Mouse (Mus musculus): ENCODE data around the gene Nploc4. TPM values are rescaled to one million over a fixed set of nuclear protein-coding genes. Genes with fewer than 3 reads are reported as not detected.

The Nploc4 gene
- polyA plus RNA-seq, 1 experiment from 2014 or later, result 45.4 TPM

DNA sequence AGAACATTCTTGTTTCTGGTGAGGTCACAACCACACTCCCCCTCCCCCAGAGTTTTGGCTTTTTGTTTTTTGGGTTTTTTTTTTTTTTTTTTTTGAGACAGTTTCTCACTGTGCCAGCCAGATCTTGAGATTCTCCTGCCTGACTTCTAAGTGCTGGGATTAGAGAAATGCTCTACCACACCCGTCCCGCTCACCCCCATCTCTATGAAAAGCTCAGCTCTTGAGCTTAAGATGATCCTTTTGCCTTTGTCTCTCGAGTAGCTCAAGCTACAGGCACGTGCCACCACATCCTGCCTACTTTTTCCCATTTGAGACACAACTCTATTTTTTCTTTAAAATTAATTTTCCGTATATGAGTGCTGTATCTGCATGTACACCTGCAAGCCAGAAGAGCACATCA, 26.9 kb upstream of the Nploc4 start:
- Histone ChIP-seq H3K4me3 (ENCODE audit: low read length) (no peak overlapping the region), H3K27me3 (ENCODE audit: control insufficient read depth, insufficient read depth, low read length) (no peaks in the 10 kb centered on the region), H3K36me3 (ENCODE audit: control insufficient read depth, insufficient read depth, low read length) (peaks cover 52% of the 10 kb centered on the region), H3K27ac (ENCODE audit: low read depth, low read length) (no peak overlapping the region), H3K4me2 (replicated peaks; ENCODE audit: low read depth, low read length) (no peak overlapping the region), H3K4me1 (ENCODE audit: control insufficient read depth, insufficient read depth, low read length) (peaks cover 16% of the 10 kb centered on the region), H3K9ac (ENCODE audit: low read depth, low read length) (no peak overlapping the region), H3K9me3 (ENCODE audit: control insufficient read depth, low read length) (no peaks in the 10 kb centered on the region)
- 90% methylated on average over 5 of the region's 5 CpGs for WGBS
- ATAC-seq (ENCODE audit: low FRiP score, low TSS enrichment), result no peak

DNA sequence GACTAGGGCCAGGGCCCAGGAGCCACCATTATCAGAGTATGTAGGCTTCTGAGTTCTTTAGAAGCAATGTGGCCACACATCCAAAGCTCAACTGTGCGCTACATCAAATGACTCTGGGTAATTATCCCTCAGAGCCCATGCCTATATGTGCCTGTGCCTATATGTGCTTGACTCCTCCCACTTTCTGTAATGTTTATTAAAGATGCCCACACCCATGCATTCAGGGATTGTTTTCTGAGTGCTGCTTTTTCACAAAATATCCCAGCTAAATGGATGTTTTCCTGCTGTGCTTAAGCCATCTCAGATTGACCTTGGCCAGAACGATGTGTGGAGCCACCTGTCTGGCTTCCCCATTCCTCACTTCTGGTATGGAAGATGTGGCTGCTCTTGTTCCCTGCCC, 26.0 kb upstream of the Nploc4 start:
- 96% methylated on average over 2 of the region's 2 CpGs for WGBS
- Histone ChIP-seq H3K4me3 (ENCODE audit: low read length) (no peak overlapping the region), H3K27me3 (ENCODE audit: control insufficient read depth, insufficient read depth, low read length) (no peaks in the 10 kb centered on the region), H3K4me1 (ENCODE audit: control insufficient read depth, insufficient read depth, low read length) (peaks cover 20% of the 10 kb centered on the region), H3K36me3 (ENCODE audit: control insufficient read depth, insufficient read depth, low read length) (peaks cover 52% of the 10 kb centered on the region), H3K27ac (ENCODE audit: low read depth, low read length) (no peak overlapping the region), H3K9ac (ENCODE audit: low read depth, low read length) (no peak overlapping the region), H3K9me3 (ENCODE audit: control insufficient read depth, low read length) (no peaks in the 10 kb centered on the region), H3K4me2 (replicated peaks; ENCODE audit: low read depth, low read length) (no peak overlapping the region)
- no peak for ATAC-seq (ENCODE audit: low FRiP score, low TSS enrichment)

DNA sequence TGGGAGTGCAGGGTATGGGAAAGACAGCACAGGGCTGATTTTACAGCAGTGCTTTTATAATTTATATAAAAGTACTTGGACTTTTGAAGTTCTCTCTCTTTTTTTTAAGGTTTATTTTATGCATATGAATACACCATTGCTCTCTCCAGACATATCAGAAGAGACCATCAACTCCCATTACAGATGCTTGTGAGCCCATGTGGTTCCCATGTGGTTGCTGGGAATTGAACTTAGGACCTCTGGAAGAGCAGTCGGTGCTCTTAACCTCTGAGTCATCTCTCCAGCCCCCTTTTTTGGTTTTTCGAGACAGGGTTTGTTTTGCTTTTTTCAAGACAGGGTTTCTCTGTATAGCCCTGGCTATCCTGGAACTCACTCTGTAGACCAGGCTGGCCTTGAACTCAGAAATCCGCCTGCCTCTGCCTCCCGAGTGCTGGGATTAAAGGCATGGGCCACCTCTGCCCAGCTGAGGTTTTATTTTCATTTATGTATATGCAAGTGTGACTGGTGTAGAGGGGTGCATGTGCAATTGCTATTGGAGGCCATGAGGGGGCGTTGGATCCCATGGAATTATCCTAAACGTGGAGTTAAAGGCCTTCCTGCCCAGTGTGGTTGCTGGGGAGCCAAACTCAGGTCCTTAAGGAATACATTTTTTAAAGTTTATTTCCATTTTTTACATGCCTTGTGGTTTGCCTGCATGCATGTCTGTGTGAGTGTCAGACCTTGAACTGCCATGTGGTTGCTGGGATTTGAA, 21.5 kb upstream of the Nploc4 start:
- no peak overlapping the region for H3K27ac ChIP-seq (ENCODE audit: low read depth, low read length)
- H3K4me2 ChIP-seq (replicated peaks; ENCODE audit: low read depth, low read length), result peak overlapping the region; percentile 93
- H3K4me3 ChIP-seq (ENCODE audit: low read length), result peak overlapping the region; percentile 86
- H3K27me3 ChIP-seq (ENCODE audit: control insufficient read depth, insufficient read depth, low read length), result no peaks in the 10 kb centered on the region
- no peak for ATAC-seq (ENCODE audit: low FRiP score, low TSS enrichment)
- H3K36me3 ChIP-seq (ENCODE audit: control insufficient read depth, insufficient read depth, low read length), result peaks cover 37% of the 10 kb centered on the region
- WGBS, result 75% methylated on average over 6 of the region's 6 CpGs
- peaks cover 10% of the 10 kb centered on the region; the same call in 1 of the 2 replicates for H3K4me1 ChIP-seq (ENCODE audit: control insufficient read depth, insufficient read depth, low read length)
- no peaks in the 10 kb centered on the region for H3K9me3 ChIP-seq (ENCODE audit: control insufficient read depth, low read length)
- peak overlapping the region; percentile 89 for H3K9ac ChIP-seq (ENCODE audit: low read depth, low read length)

DNA sequence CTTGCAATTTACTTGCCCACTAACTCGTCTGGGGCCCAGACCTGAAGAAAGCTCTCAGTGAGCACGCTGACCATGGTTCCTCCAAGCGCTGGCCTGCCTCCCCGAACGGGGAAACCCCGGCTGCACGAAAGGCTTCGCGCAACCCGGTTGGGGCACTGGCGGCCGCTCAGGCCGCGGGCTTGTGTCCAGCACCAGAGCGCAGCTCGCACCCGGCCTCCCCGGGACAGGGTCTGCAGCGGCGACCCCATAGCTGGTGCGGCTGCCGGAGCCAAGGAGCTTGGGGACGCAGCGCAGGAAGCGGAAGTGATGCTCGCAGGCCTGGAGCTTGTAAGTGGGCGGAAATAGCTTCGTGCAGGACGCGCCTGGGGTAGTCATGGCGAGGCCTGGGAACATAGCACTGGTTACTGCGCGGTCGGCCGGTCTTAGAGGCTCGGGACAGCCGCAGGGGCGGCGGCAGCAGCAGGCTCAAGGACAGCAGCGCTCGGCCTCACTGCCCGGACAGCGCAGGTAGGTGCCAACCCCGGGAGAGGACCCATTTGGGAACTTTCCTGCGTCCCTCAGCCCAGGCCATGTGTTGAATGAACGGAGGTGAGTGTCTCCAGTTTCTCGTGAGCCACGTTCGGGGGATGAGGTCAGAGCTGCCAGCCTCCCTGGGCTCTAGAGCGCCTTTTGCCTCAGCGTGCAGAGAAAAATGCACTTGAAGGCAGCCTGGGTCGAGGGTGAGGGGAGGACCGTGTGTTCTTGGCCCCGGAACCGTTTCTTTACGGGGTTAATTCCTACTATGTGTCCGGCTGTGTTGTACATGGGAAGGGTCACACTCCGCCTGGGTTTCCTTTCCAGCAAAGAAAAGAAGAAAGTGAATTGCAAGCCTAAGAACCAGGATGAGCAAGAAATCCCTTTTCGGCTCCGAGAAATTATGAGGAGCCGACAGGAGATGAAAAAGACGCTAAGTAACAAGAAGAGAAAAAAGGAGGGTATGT, 20.6 kb upstream of the Nploc4 start, which contains the start of the genes Oxld1 and Ccdc137:
Gene Oxld1, minus strand, starts transcription at position 297 of the 980 bp plus-strand sequence.
Gene Ccdc137, plus strand, starts transcription at position 344 of the 980 bp plus-strand sequence.
- ATAC-seq (ENCODE audit: low FRiP score, low TSS enrichment), result peak; percentile 89
- Histone ChIP-seq H3K9ac (ENCODE audit: low read depth, low read length) (peak within 1 kb of the TSS; percentile 89), H3K4me3 (ENCODE audit: low read length) (peak within 1 kb of the TSS; percentile 86), H3K4me1 (ENCODE audit: control insufficient read depth, insufficient read depth, low read length) (peaks cover 10% of the 10 kb centered on the region; the same call in 1 of the 2 replicates), H3K27ac (ENCODE audit: low read depth, low read length) (peak within 1 kb of the TSS; percentile 68), H3K9me3 (ENCODE audit: control insufficient read depth, low read length) (no peaks in the 10 kb centered on the region), H3K36me3 (ENCODE audit: control insufficient read depth, insufficient read depth, low read length) (peaks cover 30% of the 10 kb centered on the region), H3K4me2 (replicated peaks; ENCODE audit: low read depth, low read length) (peak within 1 kb of the TSS; percentile 93), H3K27me3 (ENCODE audit: control insufficient read depth, insufficient read depth, low read length) (no peaks in the 10 kb centered on the region)
- 4% methylated on average over 61 of the region's 62 CpGs for WGBS

DNA sequence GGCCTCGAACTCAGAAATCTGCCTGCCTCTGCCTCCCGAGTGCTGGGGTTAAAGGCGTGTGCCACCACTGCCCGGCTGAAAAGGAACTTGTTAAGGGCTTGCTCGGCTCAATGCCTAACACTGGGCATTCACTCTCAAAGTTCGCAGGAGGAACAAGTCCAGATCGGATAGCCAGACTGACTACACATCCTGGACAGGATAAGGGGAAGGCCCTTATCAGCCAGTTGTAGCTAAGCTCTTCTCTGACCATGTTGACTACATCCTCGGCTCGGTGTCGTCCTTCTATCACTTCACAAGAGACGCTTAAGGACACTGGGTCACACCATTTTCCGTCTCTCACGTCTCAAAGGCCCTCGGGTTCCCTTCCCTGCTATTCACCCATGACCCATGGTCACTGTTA, 19.9 kb upstream of the Nploc4 start:
- H3K27ac ChIP-seq (ENCODE audit: low read depth, low read length), result peak overlapping the region; percentile 68; the same call in 1 of the 2 replicates
- no peaks in the 10 kb centered on the region for H3K27me3 ChIP-seq (ENCODE audit: control insufficient read depth, insufficient read depth, low read length)
- peak overlapping the region; percentile 86 for H3K4me3 ChIP-seq (ENCODE audit: low read length)
- 0 out of 2 replicates have a peak, but pooled peaks have one; percentile 8 for ATAC-seq (ENCODE audit: low FRiP score, low TSS enrichment)
- H3K36me3 ChIP-seq (ENCODE audit: control insufficient read depth, insufficient read depth, low read length), result peaks cover 27% of the 10 kb centered on the region
- peaks cover 10% of the 10 kb centered on the region; the same call in 1 of the 2 replicates for H3K4me1 ChIP-seq (ENCODE audit: control insufficient read depth, insufficient read depth, low read length)
- peak overlapping the region; percentile 89 for H3K9ac ChIP-seq (ENCODE audit: low read depth, low read length)
- H3K9me3 ChIP-seq (ENCODE audit: control insufficient read depth, low read length), result no peaks in the 10 kb centered on the region
- WGBS, result 32% methylated on average over 14 of the region's 14 CpGs
- H3K4me2 ChIP-seq (replicated peaks; ENCODE audit: low read depth, low read length), result peak overlapping the region; percentile 93

DNA sequence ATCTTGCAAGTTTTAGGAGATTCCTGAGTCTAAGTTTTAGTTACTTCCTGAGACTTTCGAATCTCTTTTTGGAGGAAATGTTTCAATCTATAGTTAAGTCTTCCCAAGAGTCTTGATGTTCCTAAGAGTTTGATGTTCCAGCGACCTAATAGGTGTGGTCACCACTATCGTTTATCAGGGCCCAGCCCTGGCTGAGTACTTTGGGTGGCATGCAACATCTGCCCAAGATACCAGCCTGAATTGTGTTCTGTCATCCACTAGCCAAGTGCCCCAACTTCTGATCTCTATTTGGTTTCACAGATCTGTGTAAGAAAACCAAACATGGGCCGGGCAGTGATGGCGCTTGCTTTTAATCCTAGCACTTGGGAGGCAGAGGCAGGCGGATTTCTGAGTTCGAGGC, 17.9 kb upstream of the Nploc4 start:
- H3K27ac ChIP-seq (ENCODE audit: low read depth, low read length), result no peak overlapping the region
- H3K4me2 ChIP-seq (replicated peaks; ENCODE audit: low read depth, low read length), result no peak overlapping the region
- H3K9me3 ChIP-seq (ENCODE audit: control insufficient read depth, low read length), result no peaks in the 10 kb centered on the region
- 92% methylated on average over 7 of the region's 7 CpGs for WGBS
- H3K36me3 ChIP-seq (ENCODE audit: control insufficient read depth, insufficient read depth, low read length), result peaks cover 9% of the 10 kb centered on the region
- no peak for ATAC-seq (ENCODE audit: low FRiP score, low TSS enrichment)
- peaks cover 10% of the 10 kb centered on the region; the same call in 1 of the 2 replicates for H3K4me1 ChIP-seq (ENCODE audit: control insufficient read depth, insufficient read depth, low read length)
- no peaks in the 10 kb centered on the region for H3K27me3 ChIP-seq (ENCODE audit: control insufficient read depth, insufficient read depth, low read length)
- no peak overlapping the region for H3K9ac ChIP-seq (ENCODE audit: low read depth, low read length)
- H3K4me3 ChIP-seq (ENCODE audit: low read length), result no peak overlapping the region

DNA sequence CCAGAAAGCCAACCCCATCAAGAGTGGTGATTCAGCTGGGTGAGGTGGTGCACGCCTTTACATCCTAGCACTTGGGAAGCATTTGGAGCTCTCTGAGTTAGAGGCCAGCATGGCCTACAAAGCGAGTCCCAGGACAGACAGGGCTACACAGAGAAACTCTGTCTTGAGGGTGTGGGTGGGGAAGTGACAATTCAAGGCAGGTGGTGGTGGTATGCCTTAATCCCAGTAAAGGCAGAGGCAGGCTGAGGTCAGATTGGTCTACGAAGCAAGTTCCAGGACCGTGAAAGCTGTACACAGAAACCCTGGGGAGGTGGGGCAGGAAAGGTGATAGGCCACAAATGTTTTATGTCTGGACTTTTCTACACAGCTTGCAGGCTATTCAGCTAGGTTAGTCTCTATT, 17.5 kb upstream of the Nploc4 start:
- peaks cover 7% of the 10 kb centered on the region for H3K36me3 ChIP-seq (ENCODE audit: control insufficient read depth, insufficient read depth, low read length)
- no peak overlapping the region for H3K9ac ChIP-seq (ENCODE audit: low read depth, low read length)
- no peak overlapping the region for H3K27ac ChIP-seq (ENCODE audit: low read depth, low read length)
- WGBS, result 90% methylated on average over 4 of the region's 4 CpGs
- no peak overlapping the region for H3K4me2 ChIP-seq (replicated peaks; ENCODE audit: low read depth, low read length)
- no peak overlapping the region for H3K4me3 ChIP-seq (ENCODE audit: low read length)
- H3K27me3 ChIP-seq (ENCODE audit: control insufficient read depth, insufficient read depth, low read length), result no peaks in the 10 kb centered on the region
- no peak for ATAC-seq (ENCODE audit: low FRiP score, low TSS enrichment)
- H3K9me3 ChIP-seq (ENCODE audit: control insufficient read depth, low read length), result no peaks in the 10 kb centered on the region
- H3K4me1 ChIP-seq (ENCODE audit: control insufficient read depth, insufficient read depth, low read length), result peaks cover 10% of the 10 kb centered on the region; the same call in 1 of the 2 replicates

DNA sequence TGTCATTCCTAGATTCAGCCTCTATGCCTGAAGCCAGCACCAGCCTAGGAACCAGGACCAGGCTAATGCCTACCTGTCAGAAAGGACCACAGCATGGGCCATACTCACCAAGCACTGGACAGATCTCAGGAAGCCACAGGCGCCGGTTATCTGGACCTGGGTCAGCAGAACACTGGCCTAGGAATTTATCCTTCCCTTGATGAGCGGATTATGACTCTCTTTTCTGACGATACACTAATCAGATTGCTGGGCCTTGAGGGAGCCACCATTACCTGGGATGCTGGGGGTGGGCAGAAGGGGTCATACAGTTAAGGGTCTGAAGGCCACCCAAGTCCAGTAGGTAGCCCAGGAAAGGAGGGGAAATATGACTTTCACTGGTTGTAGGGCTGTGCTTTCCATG, 15.8 kb upstream of the Nploc4 start, which contains the start of gene Pde6g:
Gene Pde6g, minus strand, starts transcription at position 195 of the 400 bp plus-strand sequence.
- no peak for ATAC-seq (ENCODE audit: low FRiP score, low TSS enrichment)

More for the DNA sequence above, 15.8 kb upstream of the Nploc4 start, which contains the start of gene Pde6g:
- Histone ChIP-seq H3K9ac (ENCODE audit: low read depth, low read length) (no peak within 1 kb of the TSS), H3K4me2 (replicated peaks; ENCODE audit: low read depth, low read length) (no peak within 1 kb of the TSS), H3K27me3 (ENCODE audit: control insufficient read depth, insufficient read depth, low read length) (no peaks in the 10 kb centered on the region), H3K4me3 (ENCODE audit: low read length) (no peak within 1 kb of the TSS), H3K36me3 (ENCODE audit: control insufficient read depth, insufficient read depth, low read length) (no peaks in the 10 kb centered on the region; the same call in 1 of the 2 replicates), H3K4me1 (ENCODE audit: control insufficient read depth, insufficient read depth, low read length) (peaks cover 4% of the 10 kb centered on the region; the same call in 1 of the 2 replicates), H3K27ac (ENCODE audit: low read depth, low read length) (no peak within 1 kb of the TSS), H3K9me3 (ENCODE audit: control insufficient read depth, low read length) (no peaks in the 10 kb centered on the region)
- WGBS, result 89% methylated on average over 4 of the region's 4 CpGs
